Mouse (Mus musculus) urinary bladder, adult 18-20 months (tissue): ENCODE data around the gene Chm.
"Not testable (repeated sequence)": the region's sequence is repeated elsewhere in the genome, so short reads cannot be mapped to it uniquely, and the experiment has no call there.

ENCODE experiments used
- DNase-seq, 2 experiments: peaks; one replicate each; pipeline ENCODE4 v3.0.0; 2022; ENCODE audit warnings: low spot score in 2 of 2, mixed read lengths in 2 of 2

The Chm gene

DNA sequence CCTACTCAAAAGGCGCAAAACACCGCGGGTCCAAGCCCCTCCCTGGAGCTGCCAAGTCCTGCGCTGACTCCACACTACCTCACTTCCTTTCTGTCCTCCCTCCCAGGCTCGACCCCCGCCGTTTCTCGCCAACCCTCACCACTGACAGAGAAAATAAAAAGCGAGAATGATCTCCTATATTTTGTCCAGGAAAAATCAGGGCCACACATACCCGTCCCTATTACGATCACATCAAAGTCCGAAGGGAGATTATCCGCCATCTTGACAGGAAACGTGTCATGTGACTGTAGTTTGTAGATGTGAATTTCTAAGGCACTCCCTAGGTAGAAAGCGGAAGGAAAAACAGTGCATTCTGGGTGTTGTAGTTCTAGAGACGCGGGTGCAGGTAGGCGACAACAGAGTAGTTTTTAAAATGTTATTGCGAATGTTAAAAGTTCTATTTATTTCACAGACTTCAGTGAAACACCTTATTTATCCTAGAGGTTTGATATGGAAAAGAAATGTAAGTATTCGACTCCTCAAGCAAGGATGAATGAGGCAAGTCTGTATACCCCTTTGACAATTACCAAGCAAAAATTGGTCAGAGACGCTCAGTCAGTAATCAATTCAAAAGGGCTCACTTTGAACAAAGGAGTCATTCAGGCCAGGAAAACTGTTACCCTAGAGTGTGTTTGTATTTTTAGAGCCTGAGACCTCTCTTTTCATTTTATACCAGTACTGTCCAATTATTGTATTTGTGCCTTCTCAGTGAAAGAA lies at the start of gene Chm:
TSS of gene Chm (minus strand) at position 288 of the 756 bp plus-strand sequence.
- peak; percentile 17 to 19 for DNase-seq

DNA sequence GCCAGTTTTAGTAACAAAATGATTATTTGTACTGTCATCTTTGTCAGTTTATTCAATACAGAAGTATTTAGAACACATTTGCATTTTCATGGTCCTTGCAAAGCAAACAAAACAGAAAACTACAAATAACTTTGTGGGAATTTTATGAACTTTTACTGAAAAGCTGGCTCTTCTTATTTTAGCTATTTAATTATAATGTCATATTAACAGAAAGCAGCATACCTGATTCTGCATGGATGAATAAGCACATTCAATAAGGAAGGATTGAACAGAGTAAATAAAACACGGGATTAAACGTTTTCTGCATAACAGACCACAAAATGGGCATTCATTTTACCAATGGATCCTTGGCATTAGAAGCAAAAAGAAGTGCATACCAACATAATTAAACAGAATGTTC lies 8.6 kb upstream of the Chm start:
- DNase-seq, result no peak

DNA sequence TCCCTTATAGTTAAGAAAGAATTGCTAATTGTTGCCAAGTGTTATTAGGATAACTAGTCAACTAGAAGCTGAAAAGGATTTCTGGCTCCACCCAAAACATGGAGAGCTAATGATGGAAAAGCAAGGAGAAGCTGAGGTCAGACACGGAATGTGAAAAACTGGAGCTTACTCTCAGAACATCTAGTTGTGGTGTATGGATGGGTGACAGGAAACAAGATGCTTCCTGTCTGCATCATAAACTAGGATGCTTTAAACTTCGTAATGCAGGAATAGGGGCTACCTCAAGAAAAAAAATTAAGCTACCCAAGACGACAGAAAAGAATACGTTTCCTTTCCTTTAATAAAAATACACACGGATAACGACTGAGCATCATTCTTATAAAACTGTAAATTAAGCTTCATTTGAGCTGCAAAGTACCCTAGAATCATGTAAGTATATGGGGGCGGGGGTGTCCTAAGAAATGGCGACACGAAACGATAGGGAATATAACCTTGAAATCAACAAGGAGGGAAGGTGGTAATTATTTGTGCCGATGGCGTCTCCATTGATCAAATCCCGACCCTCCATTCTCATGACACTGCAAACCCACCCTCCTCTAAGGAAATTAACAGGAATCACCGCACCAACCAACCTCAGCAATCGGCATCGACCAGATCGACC lies 618 bp downstream of the Chm start:
- DNase-seq, result no peak

DNA sequence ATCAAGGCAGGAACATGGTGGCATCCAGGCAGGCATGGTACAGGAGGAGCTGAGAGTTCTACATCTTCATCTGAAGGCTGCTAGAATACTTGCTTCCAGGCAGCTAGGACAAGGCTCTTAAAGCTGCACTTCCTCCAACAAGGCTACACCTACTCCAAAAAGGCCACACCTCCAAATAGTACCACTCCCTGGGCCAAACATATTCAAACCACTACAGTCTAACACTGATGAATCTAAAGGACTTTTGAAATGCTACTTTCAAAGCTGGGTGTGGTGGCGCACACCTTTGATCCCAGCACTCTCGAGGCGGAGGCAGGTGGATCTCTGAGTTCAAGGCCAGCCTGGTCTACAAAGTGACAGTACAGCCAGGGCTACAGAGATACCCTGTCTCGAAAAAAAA lies 4.5 kb downstream of the Chm start:
- DNase-seq, result not testable (repeated sequence)

DNA sequence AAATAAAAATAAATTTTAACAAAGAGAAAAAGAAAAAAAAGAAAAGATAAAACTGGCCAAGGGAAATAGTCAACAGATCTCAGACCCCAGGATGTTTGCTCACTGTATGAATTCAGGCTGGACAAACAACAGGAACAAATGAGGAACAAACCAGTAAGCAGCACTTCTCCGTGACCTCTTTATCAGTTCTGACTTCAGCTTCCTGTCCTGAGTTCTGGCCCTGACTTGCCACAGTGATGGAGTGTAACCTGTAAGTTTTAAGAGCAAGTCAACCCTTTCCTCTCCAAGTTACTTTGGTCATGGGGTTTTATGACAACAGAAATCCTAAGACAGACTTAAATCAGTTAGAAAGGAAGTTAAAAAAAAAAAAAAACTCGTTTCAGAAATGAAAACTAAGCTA lies 12.6 kb downstream of the Chm start:
- DNase-seq, result no peak

DNA sequence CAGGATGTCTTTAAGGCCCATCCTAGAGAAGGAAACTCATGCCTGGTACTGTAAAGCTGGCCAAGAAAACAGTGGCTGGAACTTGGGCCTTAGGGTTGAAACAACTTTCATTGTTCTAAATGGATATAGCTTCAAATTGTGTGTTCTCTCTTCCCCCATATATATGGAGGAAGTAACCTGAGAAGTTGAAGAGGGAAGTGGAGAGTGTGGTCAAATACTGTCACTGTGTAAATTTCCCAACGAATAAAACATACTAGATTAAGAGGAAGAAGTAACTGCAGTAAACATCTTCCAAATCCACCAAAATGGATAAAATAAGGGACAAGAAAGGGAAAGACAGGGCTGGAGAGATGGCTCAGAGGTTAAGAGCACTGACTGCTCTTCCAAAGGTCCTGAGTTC lies 13.0 kb downstream of the Chm start:
- DNase-seq, result no peak

DNA sequence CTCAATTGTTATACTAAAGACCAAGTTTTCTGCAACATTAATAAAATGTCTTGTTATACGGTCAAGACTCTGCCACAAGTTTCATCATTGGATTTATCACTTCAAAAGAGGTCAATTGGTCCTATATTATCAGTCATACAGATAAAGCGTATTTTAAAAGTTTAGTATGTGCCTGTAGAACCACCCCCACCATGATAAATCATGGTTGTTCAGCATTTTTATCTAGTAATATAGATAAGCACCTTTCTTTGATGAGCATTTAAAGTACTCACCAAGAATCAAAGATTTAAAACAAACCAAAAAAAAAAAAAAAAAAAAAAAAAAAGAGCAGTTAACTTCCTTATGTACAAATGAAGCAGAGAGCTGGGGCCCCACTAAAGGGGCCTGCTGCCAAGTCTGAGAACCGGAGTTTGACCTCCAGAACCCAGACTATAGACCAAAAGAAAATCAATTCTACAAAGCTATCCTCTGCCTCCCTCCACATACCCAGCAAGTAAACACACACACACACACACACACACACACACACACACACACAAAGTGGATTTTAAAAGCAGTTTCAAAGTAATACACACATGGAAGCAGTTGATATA lies 25.0 kb downstream of the Chm start:
- DNase-seq, result no peak

DNA sequence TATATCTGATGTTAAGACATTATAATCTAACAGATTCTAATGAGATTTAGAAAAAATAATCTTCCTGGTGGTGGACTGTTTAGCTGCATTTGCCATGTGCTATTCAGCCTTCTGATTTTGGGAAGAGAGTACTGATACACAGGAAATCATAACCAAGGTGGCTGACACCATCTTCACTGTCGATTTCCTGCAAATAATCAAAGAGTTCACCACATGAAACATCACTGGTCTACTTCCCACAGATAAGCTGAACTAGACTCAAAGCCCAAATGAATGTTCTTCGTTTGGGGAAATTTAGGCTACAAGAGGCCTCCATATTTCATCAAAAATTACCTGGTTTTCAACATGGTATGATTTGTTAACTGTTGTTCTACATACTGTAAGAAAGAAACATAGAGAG lies 101.1 kb downstream of the Chm start:
- DNase-seq, result no peak

DNA sequence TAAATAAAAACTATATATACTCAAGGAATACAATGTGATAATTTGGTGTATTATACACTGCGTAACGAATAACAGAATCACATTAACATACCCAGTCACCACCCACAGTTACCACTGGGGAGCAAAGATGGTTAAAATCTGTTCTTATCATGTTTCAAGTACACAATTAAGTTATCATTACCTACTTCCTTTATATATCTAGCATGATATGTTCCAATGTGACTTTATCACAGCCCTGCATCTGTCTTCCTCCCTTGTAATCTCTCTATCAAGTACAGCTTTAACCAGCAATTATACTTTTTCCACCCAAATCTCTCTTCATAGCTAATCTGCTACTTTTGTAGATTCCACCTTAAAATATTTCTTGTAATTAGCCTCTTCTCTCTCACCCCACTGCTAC lies 109.3 kb downstream of the Chm start:
- no peak for DNase-seq

DNA sequence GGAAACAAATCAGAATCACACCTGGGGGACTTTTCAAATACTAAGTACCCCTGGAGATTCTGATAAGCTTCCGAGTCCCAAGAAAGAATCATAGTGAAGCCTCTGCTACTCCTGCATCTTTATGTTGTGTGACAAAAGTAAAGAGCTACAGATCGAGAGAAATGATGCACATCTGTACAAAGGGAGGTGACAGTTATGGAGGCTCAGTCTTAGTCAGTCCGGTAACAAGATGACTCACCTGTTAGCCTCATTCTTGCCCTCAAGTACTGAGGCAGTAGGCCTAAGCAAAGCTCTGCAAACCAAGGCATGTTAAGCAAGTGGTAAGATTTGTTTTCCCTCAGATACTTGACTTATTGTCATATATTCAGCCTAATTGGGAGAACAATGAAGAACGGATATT lies 110.5 kb downstream of the Chm start:
- DNase-seq, result no peak

DNA sequence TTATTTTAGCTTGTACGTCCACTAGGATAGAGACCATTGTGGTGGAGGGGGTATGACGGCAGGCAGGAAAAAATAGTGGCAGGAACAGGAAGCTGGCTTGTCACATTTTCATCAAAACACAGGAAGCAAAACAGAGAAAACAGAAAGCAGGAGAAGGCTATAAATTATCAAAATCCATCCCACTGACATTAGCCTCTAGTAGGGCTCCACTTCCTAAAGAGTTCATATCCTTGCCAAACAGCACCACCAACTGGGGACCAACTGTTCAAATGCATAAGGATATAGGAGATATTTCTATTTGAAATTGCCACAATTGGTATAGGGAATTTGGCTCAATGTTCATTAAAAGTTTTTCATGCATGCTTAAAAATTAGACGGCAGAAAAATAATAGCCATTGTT lies 181.7 kb downstream of the Chm start:
- DNase-seq, result no peak

DNA sequence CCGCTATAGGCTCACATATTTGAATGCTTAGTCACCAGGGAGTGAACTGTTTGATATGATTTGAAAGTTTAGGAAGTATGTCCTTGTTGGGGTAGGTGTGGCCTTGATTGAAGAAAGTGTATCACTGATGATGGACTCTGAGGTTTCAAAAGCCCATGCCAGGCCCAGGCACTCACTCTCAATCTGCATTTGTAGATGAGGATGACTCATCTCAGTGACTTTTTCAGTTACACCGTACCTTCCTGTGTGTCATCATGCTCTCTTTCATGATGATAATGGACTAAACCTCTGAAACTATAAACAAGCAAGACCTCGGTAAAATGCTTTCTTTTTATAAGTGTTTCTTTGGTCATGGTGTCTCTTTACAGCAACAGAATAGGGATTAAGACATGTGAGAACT lies 183.1 kb downstream of the Chm start:
- DNase-seq, result no peak
